In genomic region chr5:9161456-9162041, GRCm38 (mm10) we compare ENCODE assay signal across 8 mouse cellular contexts. TPM values are rescaled to one million over a fixed set of nuclear protein-coding genes. Genes with fewer than 3 reads are reported as not detected.
DNase-seq lines count a peak whose midpoint lies in the region; ATAC-seq and TF ChIP-seq lines count a peak whose summit lies in the region.

TSS of gene Dmtf1 (minus strand) at chr5:9161776.

- intact Hi-C loops in heart, postnatal 36 days (cut with DNase I), result loop anchor here (2.0 to 10.0 kb wide), 5 partner anchors 61 to 1107 kb away; partner anchors contain the start of genes Crot, Dbf4, Slc25a40 and Tmem243

- peak within 1 kb of the TSS; percentile 79 for H3K9ac ChIP-seq in forebrain, embryonic 16.5 days (replicated peaks; ENCODE audit: low read depth, low read length)
- peak within 1 kb of the TSS; percentile 96 for H3K9ac ChIP-seq in lung, embryonic 14.5 days

- peak; percentile 83 for DNase-seq in G1E (ENCODE audit: low spot score)
- peak; percentile 86 to 92 for DNase-seq in cerebellum, adult 18-20 months
- DNase-seq in heart, postnatal 36 days, result peak; percentile 88
- DNase-seq in layer of hippocampus, adult 2 months (ENCODE audit: low spot score in 2 of 2), result peak; percentile 91 to 92
- peak; percentile 95 for DNase-seq in lung, embryonic 14.5 days
- DNase-seq in thymus, adult 2 months, result peak; percentile 84

- H3K4me1 ChIP-seq in G1E (ENCODE audit: insufficient read depth, low read depth, low read length), result peaks cover 17% of the 10 kb centered on the region
- peaks cover 9% of the 10 kb centered on the region for H3K4me1 ChIP-seq in forebrain, embryonic 16.5 days (replicated peaks; ENCODE audit: control insufficient read depth, insufficient read depth, low read length)
- H3K4me1 ChIP-seq in lung, embryonic 14.5 days (ENCODE audit: insufficient read depth), result peaks cover 4% of the 10 kb centered on the region; the same call in 1 of the 2 replicates
- H3K4me1 ChIP-seq in olfactory bulb, adult 2 months (ENCODE audit: control insufficient read depth, insufficient read depth, low read length), result peaks cover 4% of the 10 kb centered on the region
- H3K4me1 ChIP-seq in thymus, adult 2 months (replicated peaks; ENCODE audit: control insufficient read depth, insufficient read depth, low read length), result peaks cover 3% of the 10 kb centered on the region

- WGBS in forebrain, embryonic 16.5 days, result under 1% methylated on average over 61 of the region's 64 CpGs
- WGBS in lung, embryonic 14.5 days, result under 1% methylated on average over 58 of the region's 64 CpGs
- under 1% methylated on average over 64 of the region's 64 CpGs for WGBS in olfactory bulb, adult 2 months
- under 1% methylated on average over 63 of the region's 64 CpGs for WGBS in thymus, adult 2 months

- no peak for TF ChIP-seq CTCF in G1E (IDR thresholded peaks at IDR 0.05; ENCODE audit: low read depth, low read length)
- TF ChIP-seq CTCF in layer of hippocampus, adult 2 months (conservative IDR thresholded peaks at IDR 0.05), result no peak
- TF ChIP-seq CTCF in lung, embryonic 14.5 days (IDR thresholded peaks at IDR 0.05; ENCODE audit: low read depth), result no peak
- TF ChIP-seq CTCF in olfactory bulb, adult 2 months (IDR thresholded peaks at IDR 0.05; ENCODE audit: insufficient read depth, low read depth, low read length), result no peak
- TF ChIP-seq CTCF in thymus, adult 2 months (IDR thresholded peaks at IDR 0.05; ENCODE audit: borderline replicate concordance, control insufficient read depth, extremely low read depth, insufficient read depth, low read length, poor library complexity), result no peak

- ATAC-seq in G1E (ENCODE audit: extremely low read depth, insufficient number of reproducible peaks, low FRiP score, poor library complexity, severe bottlenecking), result peak; percentile 80
- ATAC-seq in forebrain, embryonic 16.5 days, result peak; percentile 95
- peak; percentile 97 for ATAC-seq in lung, embryonic 14.5 days (ENCODE audit: insufficient read depth)

- H3K27me3 ChIP-seq in G1E (ENCODE audit: insufficient read depth, low read length), result no peaks in the 10 kb centered on the region
- H3K27me3 ChIP-seq in forebrain, embryonic 16.5 days (replicated peaks; ENCODE audit: control insufficient read depth, insufficient read depth, low read length), result no peaks in the 10 kb centered on the region
- no peaks in the 10 kb centered on the region for H3K27me3 ChIP-seq in lung, embryonic 14.5 days (ENCODE audit: insufficient read depth, low read length)
- H3K27me3 ChIP-seq in thymus, adult 2 months (ENCODE audit: control insufficient read depth, insufficient read depth, low read length), result no peaks in the 10 kb centered on the region

- peak within 1 kb of the TSS; percentile 95 for H3K27ac ChIP-seq in forebrain, embryonic 16.5 days (ENCODE audit: low read length)
- peak within 1 kb of the TSS; percentile 98 for H3K27ac ChIP-seq in layer of hippocampus, adult 2 months
- H3K27ac ChIP-seq in lung, embryonic 14.5 days (ENCODE audit: low read depth), result peak within 1 kb of the TSS; percentile 100
- peak within 1 kb of the TSS; percentile 77 for H3K27ac ChIP-seq in olfactory bulb, adult 2 months (ENCODE audit: insufficient read depth, low read depth, low read length)
- H3K27ac ChIP-seq in thymus, adult 2 months (ENCODE audit: control insufficient read depth, insufficient read depth, low read length), result peak within 1 kb of the TSS; percentile 48

- no peaks in the 10 kb centered on the region for H3K9me3 ChIP-seq in G1E (replicated peaks)
- H3K9me3 ChIP-seq in forebrain, embryonic 16.5 days (ENCODE audit: control insufficient read depth, low read length), result no peaks in the 10 kb centered on the region
- no peaks in the 10 kb centered on the region for H3K9me3 ChIP-seq in lung, embryonic 14.5 days (ENCODE audit: low read depth, low read length)

- peak within 1 kb of the TSS; percentile 87 for H3K4me3 ChIP-seq in G1E (ENCODE audit: low read depth, low read length)
- H3K4me3 ChIP-seq in forebrain, embryonic 16.5 days (replicated peaks; ENCODE audit: low read length), result peak within 1 kb of the TSS; percentile 93
- H3K4me3 ChIP-seq in layer of hippocampus, adult 2 months, result peak within 1 kb of the TSS; percentile 83
- H3K4me3 ChIP-seq in lung, embryonic 14.5 days (ENCODE audit: low read depth, low read length), result peak within 1 kb of the TSS; percentile 92
- peak within 1 kb of the TSS; percentile 87 for H3K4me3 ChIP-seq in olfactory bulb, adult 2 months (ENCODE audit: insufficient read depth, low read depth, low read length)
- H3K4me3 ChIP-seq in thymus, adult 2 months (ENCODE audit: control insufficient read depth, insufficient read depth, low read length), result peak within 1 kb of the TSS; percentile 88

- peak within 1 kb of the TSS; percentile 79 for H3K4me2 ChIP-seq in forebrain, embryonic 16.5 days (ENCODE audit: low read length)
- H3K4me2 ChIP-seq in lung, embryonic 14.5 days, result peak within 1 kb of the TSS; percentile 83

- peaks cover 17% of the 10 kb centered on the region for H3K36me3 ChIP-seq in G1E (replicated peaks)
- H3K36me3 ChIP-seq in forebrain, embryonic 16.5 days (ENCODE audit: control insufficient read depth, insufficient read depth), result no peaks in the 10 kb centered on the region
- H3K36me3 ChIP-seq in lung, embryonic 14.5 days (ENCODE audit: insufficient read depth), result 0 out of 2 replicates have a peak, but pooled peaks cover 2% of the 10 kb centered on the region
- no peaks in the 10 kb centered on the region for H3K36me3 ChIP-seq in thymus, adult 2 months (ENCODE audit: control insufficient read depth, insufficient read depth, low read length)

- TF ChIP-seq POLR2A in olfactory bulb, adult 2 months (IDR thresholded peaks at IDR 0.05; ENCODE audit: insufficient read depth, low read depth, low read length), result peak; percentile 99
- TF ChIP-seq POLR2A in thymus, adult 2 months (IDR thresholded peaks at IDR 0.05; ENCODE audit: control insufficient read depth, extremely low read depth, insufficient read depth, low read length, poor library complexity), result peak; percentile 93

RNA-seq across cellular contexts. Expression of gene Dmtf1, which starts in this region (rescaled TPM):
- total RNA-seq in G1E (2014; fragmentation: Nextera tagmentation), result 65.8 and 72.2 TPM in 2 replicates
- 57.5 and 60.9 TPM in 2 replicates for total RNA-seq in G1E (2017)
- polyA plus RNA-seq in G1E (2012), result 3.0 and 3.2 TPM in 2 replicates
- 75.0 and 78.8 TPM in 2 replicates for polyA plus RNA-seq in forebrain, embryonic 16.5 days (2015; fragmentation: Nextera tagmentation; extraction: Ambion mirVana)
- 10 to 100 TPM; 12.4 to 12.6 TPM for total RNA-seq in heart, postnatal 36 days (2021)
- 10 to 100 TPM; 55.9 to 64.2 TPM for total RNA-seq in layer of hippocampus, adult 2 months (2021)
- polyA plus RNA-seq in lung, embryonic 14.5 days (2014; fragmentation: Nextera tagmentation; extraction: Ambion mirVana), result 49.7 and 50.8 TPM in 2 replicates
- polyA plus RNA-seq in olfactory bulb, adult 2 months (2012; ENCODE audit: insufficient read depth, insufficient read length, low replicate concordance, missing spikeins), result not detected in 2 replicates
- 33.5 and 43.4 TPM in 2 replicates for polyA plus RNA-seq in thymus, adult 2 months (2012; rRNA removed)

Comparison
In these comparisons a context has a peak if more than half of its experiments do, and no peak if none do; other contexts are left out.
1. Peak in every context shown above with its lines: DNase-seq, ATAC-seq, H3K4me3 ChIP-seq and H3K27ac ChIP-seq.
2. RNA of gene Dmtf1 (total RNA-seq): 57.5 to 72.2 TPM in G1E and 55.9 to 64.2 TPM in layer of hippocampus, adult 2 months; 12.4 to 12.6 TPM in heart, postnatal 36 days; every median in the first group is over 4 times any median in the second.
3. H3K27ac ChIP-seq: peak in every context shown above with its lines; median percentile 100 in lung, embryonic 14.5 days; 98 in layer of hippocampus, adult 2 months; 95 in forebrain, embryonic 16.5 days; 77 in olfactory bulb, adult 2 months; 48 in thymus, adult 2 months.